26 mouse cellular contexts compared by ENCODE assay signal in the genomic region with DNA sequence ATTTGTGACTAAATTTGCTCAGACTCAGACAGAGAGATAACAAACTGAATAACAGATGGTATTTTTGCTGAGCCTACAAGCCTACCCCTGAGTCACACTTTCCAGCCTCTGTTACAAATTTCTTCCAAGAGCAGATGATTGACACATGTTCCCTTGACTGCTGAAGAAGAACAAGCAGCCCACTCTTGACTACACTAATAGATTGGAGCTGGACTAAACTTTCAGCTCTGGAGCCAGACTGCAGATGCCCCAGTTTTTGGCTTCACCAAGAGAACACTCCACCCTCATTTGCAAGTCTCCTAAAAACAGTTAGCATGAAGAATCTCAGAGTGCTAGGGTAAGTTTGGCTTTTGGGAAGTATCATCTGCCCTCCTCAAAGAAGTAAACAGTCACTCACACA.
DNase-seq lines count a peak whose midpoint lies in the region; ATAC-seq and TF ChIP-seq lines count a peak whose summit lies in the region.
"Had no signal": no experiment of that assay in that cellular context is flagged by ENCODE, and none has a peak within 500 bp of the region (broad histone marks: within the 10 kb centered on the region; RNA-seq: fewer than 3 reads in every experiment).

No protein-coding gene starts in this region.

- no peak for TF ChIP-seq CTCF in intestine, postnatal 0 days (IDR thresholded peaks at IDR 0.05; ENCODE audit: low read depth)

- no peak overlapping the region for H3K27ac ChIP-seq in intestine, postnatal 0 days (ENCODE audit: low read depth, low read length)
- no peak overlapping the region for H3K27ac ChIP-seq in hindbrain, embryonic 13.5 days
- H3K27ac ChIP-seq: embryonic facial prominence, embryonic 10.5 days; embryonic facial prominence, embryonic 13.5 days; forebrain, embryonic 12.5 days; forebrain, embryonic 15.5 days; gastrocnemius, adult 2 months; hindbrain, embryonic 12.5 days had no signal

- no peak overlapping the region for H3K4me3 ChIP-seq in intestine, postnatal 0 days (ENCODE audit: low read depth, low read length)
- H3K4me3 ChIP-seq in hindbrain, embryonic 13.5 days: no peak overlapping the region
- H3K4me3 ChIP-seq: embryonic facial prominence, embryonic 10.5 days; embryonic facial prominence, embryonic 13.5 days; erythroblast, embryonic 14.5 days; forebrain, embryonic 12.5 days; forebrain, embryonic 15.5 days; gastrocnemius, adult 2 months; hindbrain, embryonic 12.5 days had no signal

- no peaks in the 10 kb centered on the region for H3K9me3 ChIP-seq in intestine, postnatal 0 days (ENCODE audit: control insufficient read depth)
- H3K9me3 ChIP-seq in hindbrain, embryonic 13.5 days: no peaks in the 10 kb centered on the region
- H3K9me3 ChIP-seq: embryonic facial prominence, embryonic 10.5 days; embryonic facial prominence, embryonic 13.5 days; forebrain, embryonic 12.5 days; forebrain, embryonic 15.5 days; hindbrain, embryonic 12.5 days had no signal

- H3K4me1 ChIP-seq in intestine, postnatal 0 days (replicated peaks; ENCODE audit: control insufficient read depth, insufficient read depth, low read length): no peaks in the 10 kb centered on the region
- H3K4me1 ChIP-seq in hindbrain, embryonic 13.5 days (replicated peaks): no peaks in the 10 kb centered on the region
- H3K4me1 ChIP-seq: embryonic facial prominence, embryonic 10.5 days; embryonic facial prominence, embryonic 13.5 days; forebrain, embryonic 12.5 days; forebrain, embryonic 15.5 days; hindbrain, embryonic 12.5 days had no signal

- no peaks in the 10 kb centered on the region for H3K36me3 ChIP-seq in intestine, postnatal 0 days (ENCODE audit: control insufficient read depth, insufficient read depth)
- H3K36me3 ChIP-seq in hindbrain, embryonic 13.5 days: no peaks in the 10 kb centered on the region
- H3K36me3 ChIP-seq: embryonic facial prominence, embryonic 10.5 days; embryonic facial prominence, embryonic 13.5 days; forebrain, embryonic 12.5 days; forebrain, embryonic 15.5 days; hindbrain, embryonic 12.5 days had no signal

- no peak overlapping the region for H3K9ac ChIP-seq in intestine, postnatal 0 days (ENCODE audit: low read depth, low read length)
- H3K9ac ChIP-seq in hindbrain, embryonic 13.5 days: no peak overlapping the region
- H3K9ac ChIP-seq: embryonic facial prominence, embryonic 13.5 days; forebrain, embryonic 12.5 days; forebrain, embryonic 15.5 days; hindbrain, embryonic 12.5 days had no signal

- H3K27me3 ChIP-seq in intestine, postnatal 0 days (replicated peaks; ENCODE audit: control insufficient read depth, insufficient read depth, low read length): no peaks in the 10 kb centered on the region
- no peaks in the 10 kb centered on the region for H3K27me3 ChIP-seq in hindbrain, embryonic 13.5 days
- H3K27me3 ChIP-seq: embryonic facial prominence, embryonic 13.5 days; forebrain, embryonic 12.5 days; forebrain, embryonic 15.5 days; hindbrain, embryonic 12.5 days; Patski had no signal

- no peak for DNase-seq in frontal cortex, adult 2 months (ENCODE audit: extremely low spot score in 1 of 2, low spot score in 1 of 2)
- peak; percentile 25 for DNase-seq in NIH3T3 (ENCODE audit: low read depth)
- DNase-seq in layer of hippocampus, adult 8-10 months (ENCODE audit: low spot score in 2 of 2): peak; percentile 13 to 23
- peak; percentile 9 to 19 for DNase-seq in layer of hippocampus, postnatal 36 days
- no peak for DNase-seq in lung, postnatal 4 days
- DNase-seq: adrenal gland, postnatal 10 days; adrenal gland, postnatal 36 days; cerebellum, adult 11 months; cerebellum, adult 2 months; cerebellum, adult 9-11 months; cerebellum, postnatal 25 days; gastrocnemius, adult 2 months; gastrocnemius, postnatal 14 days; heart, adult 11 months had no signal

- no peak overlapping the region for H3K4me2 ChIP-seq in intestine, postnatal 0 days (replicated peaks; ENCODE audit: low read depth)
- no peak overlapping the region for H3K4me2 ChIP-seq in hindbrain, embryonic 13.5 days
- H3K4me2 ChIP-seq: embryonic facial prominence, embryonic 13.5 days; forebrain, embryonic 12.5 days; forebrain, embryonic 15.5 days; heart, embryonic 11.5 days; hindbrain, embryonic 12.5 days had no signal

- ATAC-seq in frontal cortex, adult (ENCODE audit: low TSS enrichment): peak; percentile 89
- ATAC-seq in intestine, postnatal 0 days: no peak
- no peak for ATAC-seq in hindbrain, embryonic 13.5 days (ENCODE audit: low FRiP score)
- ATAC-seq: forebrain, embryonic 15.5 days; hindbrain, embryonic 16.5 days; Patski had no signal

Comparison
In these comparisons a context has a peak if more than half of its experiments do, and no peak if none do; other contexts are left out.
1. DNase-seq: peak in NIH3T3 (single experiment), layer of hippocampus, adult 8-10 months (2 of 2) and layer of hippocampus, postnatal 36 days (2 of 2); none in frontal cortex, adult 2 months (0 of 2) and lung, postnatal 4 days (0 of 2).